Comparison of ENCODE assay signal across 18 mouse cellular contexts in the genomic region with DNA sequence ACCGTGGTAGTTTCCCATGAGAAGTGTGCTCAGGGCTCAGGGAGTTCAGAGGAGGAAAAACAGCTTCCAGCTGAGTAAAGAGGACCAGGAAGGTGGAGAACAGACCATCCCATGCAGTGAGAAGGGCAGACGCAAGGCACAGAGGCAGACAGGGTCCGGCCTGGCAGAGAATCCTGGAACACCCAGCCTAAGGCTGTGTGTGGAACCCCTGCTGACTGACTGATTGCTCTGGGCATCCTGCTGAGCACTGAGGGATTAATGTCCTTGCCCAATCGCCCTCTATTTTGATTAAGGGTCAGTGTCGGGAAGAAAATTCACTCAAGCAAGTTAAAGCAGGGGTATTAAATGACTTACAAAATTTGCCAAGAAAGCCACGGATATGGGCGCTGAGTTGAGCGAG. TPM values are rescaled to one million over a fixed set of nuclear protein-coding genes. Genes with fewer than 3 reads are reported as not detected.
"Had no signal": no experiment of that assay in that cellular context is flagged by ENCODE, and none has a peak within 500 bp of the region (broad histone marks: within the 10 kb centered on the region; RNA-seq: fewer than 3 reads in every experiment).

No protein-coding gene starts in this region.

- H3K4me1 ChIP-seq: limb, embryonic 12.5 days; limb, embryonic 15.5 days; stomach, embryonic 15.5 days had no signal

- H3K9ac ChIP-seq: limb, embryonic 12.5 days; limb, embryonic 15.5 days; liver, embryonic 14.5 days; liver, postnatal 0 days; lung, embryonic 14.5 days; midbrain, embryonic 12.5 days; stomach, embryonic 15.5 days had no signal

- H3K27ac ChIP-seq: limb, embryonic 12.5 days; limb, embryonic 15.5 days; liver, embryonic 14.5 days; macrophage; midbrain, embryonic 12.5 days; stomach, embryonic 15.5 days had no signal

- H3K27me3 ChIP-seq: limb, embryonic 15.5 days; midbrain, embryonic 12.5 days; stomach, embryonic 15.5 days had no signal

- DNase-seq: kidney, postnatal 14 days; kidney, postnatal 4 days; left cerebral cortex, postnatal 4 days; liver, postnatal 0 days; lung, embryonic 14.5 days; retina, postnatal 1 day; right cerebral cortex, postnatal 25 days; spleen, adult 18-20 months; thymus, postnatal 36 days had no signal

- H3K9me3 ChIP-seq: limb, embryonic 12.5 days; limb, embryonic 15.5 days; midbrain, embryonic 12.5 days; stomach, embryonic 15.5 days had no signal

- H3K36me3 ChIP-seq: limb, embryonic 12.5 days; limb, embryonic 15.5 days; midbrain, embryonic 12.5 days; stomach, embryonic 15.5 days had no signal

- ATAC-seq: liver, postnatal 0 days; lung, postnatal 0 days had no signal

- H3K4me2 ChIP-seq: limb, embryonic 12.5 days; limb, embryonic 15.5 days; liver, embryonic 11.5 days; lung, embryonic 14.5 days; midbrain, embryonic 12.5 days; stomach, embryonic 15.5 days had no signal

- H3K4me3 ChIP-seq: limb, embryonic 12.5 days; limb, embryonic 15.5 days; midbrain, embryonic 12.5 days; stomach, embryonic 15.5 days had no signal

RNA-seq across cellular contexts. Expression of a gene that starts 36.4 kb away (rescaled TPM):
- polyA plus RNA-seq: liver, embryonic 11.5 days; liver, embryonic 14.5 days; liver, postnatal 0 days; lung, postnatal 0 days; macrophage; stomach, embryonic 15.5 days; thymus, postnatal 0 days had no signal
